Mouse (Mus musculus): ENCODE measurements around the gene Slc5a11.

GRCm38 (mm10) chr7:123279797-123280196, 65.2 kb downstream of the Slc5a11 start:
- TF ChIP-seq ZC3H11A (IDR thresholded peaks at IDR 0.05; ENCODE audit: borderline replicate concordance, low read depth, low read length) (no peak), HCFC1 (IDR thresholded peaks at IDR 0.05; ENCODE audit: borderline replicate concordance, insufficient read depth, low read length) (no peak), ZNF384 (IDR thresholded peaks at IDR 0.05; ENCODE audit: low read depth, low read length) (no peak), CHD2 (IDR thresholded peaks at IDR 0.05; ENCODE audit: low read depth, low read length) (no peak)
